Mouse (Mus musculus) forelimb bud, embryonic 11.5 days (tissue): ENCODE data around the gene Lrrc8c.

ENCODE experiments used
- DNase-seq: peaks from one replicate; pipeline ENCODE4 v3.0.0-alpha.2; 2012; ENCODE audit warnings: low read depth, low spot score

Gene Lrrc8c

DNA sequence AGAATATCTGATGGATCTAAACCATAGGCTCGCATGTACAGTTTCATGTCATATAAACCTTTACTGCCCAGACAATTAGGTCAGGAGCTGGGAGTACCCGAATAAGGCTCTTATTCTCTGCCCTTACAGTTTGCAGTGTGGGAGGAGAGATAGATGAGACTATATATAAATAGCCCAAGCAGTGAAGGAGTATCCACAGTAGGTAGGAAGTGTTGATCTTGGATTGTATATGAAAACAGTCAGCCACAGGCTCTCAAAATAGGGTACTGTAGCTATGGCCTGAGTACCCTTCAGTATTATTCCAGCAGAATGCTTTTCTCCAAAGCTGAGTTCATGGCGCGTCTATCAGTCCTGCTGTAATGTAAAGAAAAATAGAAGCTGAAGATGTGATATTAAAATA, 27.9 kb downstream of the Lrrc8c start:
- DNase-seq = no peak

GRCm38 (mm10) chr5:105551808-105552207, 32.6 kb downstream of the Lrrc8c start:
- DNase-seq = no peak

- DNase-seq = no peak
These were observed 37.1 kb downstream of the Lrrc8c start for GRCm38 (mm10) chr5:105556291-105556690.

- DNase-seq = no peak
These were observed 38.2 kb downstream of the Lrrc8c start for GRCm38 (mm10) chr5:105557346-105557745.

DNA sequence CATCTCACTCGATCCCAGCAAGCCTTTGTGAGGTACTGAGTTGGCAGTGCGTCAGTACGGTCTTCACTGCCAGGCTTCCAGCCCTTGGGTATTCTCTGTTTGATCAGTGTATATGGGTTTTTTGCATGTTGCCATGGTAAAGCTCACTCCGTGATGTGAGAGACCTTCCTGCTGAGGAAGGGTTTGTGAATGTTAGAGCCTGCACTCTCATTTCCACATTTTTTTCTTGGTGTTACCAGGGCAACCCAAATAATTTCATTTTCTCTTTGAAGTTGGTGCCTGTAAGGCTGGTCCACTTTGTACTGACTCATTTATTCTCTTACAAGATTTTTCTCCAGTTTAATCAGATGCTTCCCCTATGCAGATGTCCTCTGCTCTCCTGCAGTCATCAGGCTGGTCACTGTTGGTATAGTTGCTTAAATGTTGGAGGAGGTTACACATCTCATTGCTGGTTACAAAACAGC, 38.6 kb downstream of the Lrrc8c start:
- no peak for DNase-seq

DNA sequence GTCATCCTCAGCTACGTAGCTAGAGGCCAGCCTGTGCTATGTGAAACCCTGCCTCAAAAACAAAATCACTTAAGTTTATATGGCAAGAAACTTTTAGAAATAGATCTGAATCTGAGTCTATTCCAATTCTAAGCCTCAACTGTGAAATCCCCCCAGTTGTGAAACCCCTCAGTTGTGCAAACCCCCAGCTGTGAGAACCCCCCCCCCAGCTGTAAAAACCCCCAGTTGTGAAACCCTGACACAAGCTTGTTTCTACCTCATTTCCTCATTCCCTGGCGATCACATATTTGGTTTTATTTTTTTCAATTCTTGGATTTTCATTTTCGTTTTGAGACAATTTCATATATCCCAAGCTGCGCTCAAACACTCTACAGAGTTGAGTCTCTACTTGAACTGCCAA, 39.3 kb downstream of the Lrrc8c start:
- no peak for DNase-seq

GRCm38 (mm10) chr5:105561926-105562325, 42.7 kb downstream of the Lrrc8c start:
- no peak for DNase-seq

DNA sequence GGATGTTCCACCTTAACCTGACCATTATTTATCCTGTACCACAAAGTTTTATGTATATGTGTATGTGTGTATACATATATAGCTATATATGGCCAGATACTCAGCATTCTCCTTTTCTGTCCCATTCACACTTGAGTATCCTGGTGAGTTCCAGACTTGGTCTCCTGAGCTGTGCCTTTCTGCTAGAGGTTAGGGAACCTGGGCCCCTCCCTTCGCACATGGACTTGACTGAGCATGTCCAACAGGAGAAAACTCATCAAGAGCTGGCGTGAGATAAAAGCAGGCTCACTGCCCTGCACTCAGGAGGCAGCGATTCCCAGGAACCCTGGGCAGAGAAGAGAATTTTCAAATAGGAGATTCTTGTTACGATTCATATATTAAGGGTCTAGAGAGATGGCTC, 45.6 kb downstream of the Lrrc8c start:
- DNase-seq = no peak

- DNase-seq = no peak
These were observed 46.6 kb downstream of the Lrrc8c start for GRCm38 (mm10) chr5:105565824-105566223.

- DNase-seq = no peak
These were observed 47.7 kb downstream of the Lrrc8c start for GRCm38 (mm10) chr5:105566852-105567412.

DNA sequence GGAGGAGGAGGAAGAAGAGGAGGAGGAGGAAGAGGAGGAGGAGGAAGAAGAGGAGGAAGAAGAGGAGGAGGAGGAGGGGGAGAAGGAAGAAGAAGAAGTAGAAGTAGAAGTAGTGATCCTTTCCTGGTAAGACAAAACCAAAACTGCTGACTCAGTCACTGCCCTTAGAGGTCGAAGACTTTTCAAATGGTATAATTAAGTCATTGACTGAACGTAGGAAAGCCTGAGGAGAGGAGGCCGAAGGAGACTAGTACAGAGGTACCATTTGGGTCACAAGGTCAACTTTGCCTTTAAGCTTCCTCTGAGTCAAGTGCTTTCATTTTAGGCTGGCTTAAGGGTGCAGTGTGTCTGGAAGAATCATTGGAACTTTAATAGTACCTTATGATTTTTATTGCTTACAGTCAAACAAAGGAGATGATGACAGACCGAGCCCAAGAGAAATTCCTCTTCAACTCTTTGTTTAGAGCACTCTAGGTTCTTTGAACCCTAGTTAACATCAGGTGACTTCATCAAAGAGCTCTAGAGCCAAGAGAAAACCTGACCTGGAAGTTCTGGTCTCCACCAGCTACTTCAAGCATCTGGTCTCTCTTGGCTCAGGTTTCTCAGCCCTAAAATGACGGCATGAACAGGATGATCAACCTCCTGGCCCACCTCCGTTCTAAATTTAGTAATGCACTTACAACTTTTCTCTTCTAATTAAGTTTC, 49.0 kb downstream of the Lrrc8c start:
- no peak for DNase-seq

- no peak for DNase-seq
These were observed 50.0 kb downstream of the Lrrc8c start for GRCm38 (mm10) chr5:105569168-105569567.

GRCm38 (mm10) chr5:105572160-105572692, 53.0 kb downstream of the Lrrc8c start:
- DNase-seq = no peak

- no peak for DNase-seq
These were observed 53.7 kb downstream of the Lrrc8c start for GRCm38 (mm10) chr5:105572876-105573275.

DNA sequence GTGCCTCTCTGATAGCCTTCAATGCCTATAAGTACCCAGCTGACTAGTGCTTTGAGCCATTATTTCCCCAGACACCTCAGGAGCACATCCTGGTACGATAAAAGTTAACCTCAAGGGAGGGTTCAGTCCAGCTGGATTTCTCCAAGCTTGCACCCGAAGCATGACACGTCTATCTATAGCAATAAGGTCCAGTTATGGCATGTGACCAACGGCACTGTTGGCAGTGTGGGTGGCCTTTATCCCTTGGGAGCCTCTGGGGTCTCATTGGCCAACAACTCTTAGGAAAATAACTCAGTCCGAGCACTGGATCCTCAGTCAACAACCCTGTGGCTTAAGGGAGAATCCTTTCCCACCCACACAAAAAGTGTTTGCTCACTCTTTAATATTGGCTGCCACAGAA, 55.6 kb downstream of the Lrrc8c start:
- DNase-seq = no peak

GRCm38 (mm10) chr5:105575839-105576238, 56.7 kb downstream of the Lrrc8c start:
- no peak for DNase-seq

GRCm38 (mm10) chr5:105580909-105581308, 61.7 kb downstream of the Lrrc8c start:
- DNase-seq = no peak

- no peak for DNase-seq
These were observed 66.7 kb downstream of the Lrrc8c start for GRCm38 (mm10) chr5:105585929-105586328.

GRCm38 (mm10) chr5:105586655-105587054, 67.5 kb downstream of the Lrrc8c start:
- DNase-seq = no peak

- DNase-seq = peak; percentile 25
These were observed 68.3 kb downstream of the Lrrc8c start for GRCm38 (mm10) chr5:105587471-105587870.

DNA sequence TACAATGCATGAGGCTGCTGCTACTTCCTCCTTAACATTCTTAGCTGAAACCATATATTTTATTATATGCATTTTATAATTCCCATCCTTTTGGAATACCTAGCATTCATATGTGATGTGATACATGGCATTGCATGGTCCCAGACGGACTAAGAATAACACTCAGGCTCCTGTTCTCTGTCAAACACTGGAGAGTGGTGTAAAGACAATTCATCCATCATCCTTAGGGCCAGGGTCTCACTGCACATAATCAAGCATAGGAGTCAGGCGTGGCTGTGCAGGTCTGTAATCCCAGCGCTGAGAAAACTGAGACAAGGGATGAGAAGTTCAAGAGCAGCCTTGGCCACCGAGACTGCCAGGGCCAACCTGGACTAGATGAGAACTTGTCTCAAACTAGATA, 69.5 kb downstream of the Lrrc8c start:
- DNase-seq = no peak

DNA sequence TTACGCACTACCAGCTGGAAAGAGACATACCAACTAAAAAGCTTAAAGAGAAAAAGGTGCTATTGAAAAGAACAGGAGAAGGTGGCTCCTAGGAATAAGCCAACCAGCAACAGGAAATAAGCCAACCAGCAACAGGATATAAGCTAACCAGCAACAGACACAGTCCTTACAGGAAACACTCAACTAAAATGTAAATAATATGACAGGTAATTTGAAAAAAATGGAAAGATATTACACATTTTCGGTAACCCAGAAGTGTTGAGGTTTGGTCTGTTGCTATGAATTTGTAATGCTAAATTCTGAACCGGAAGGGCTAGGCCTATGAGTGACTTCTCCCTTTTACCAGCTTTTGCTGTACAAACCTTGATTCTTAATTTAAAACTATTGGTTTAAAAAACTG, 69.9 kb downstream of the Lrrc8c start:
- no peak for DNase-seq

- no peak for DNase-seq
These were observed 73.2 kb downstream of the Lrrc8c start for GRCm38 (mm10) chr5:105592396-105592795.
